Mouse (Mus musculus) left cerebral cortex, postnatal 10 days (tissue): ENCODE data around the gene Tmem141. TPM values are rescaled to one million over a fixed set of nuclear protein-coding genes. Genes with fewer than 3 reads are reported as not detected.

Experiments used
- DNase-seq, 2 experiments: peaks; one replicate each; pipeline ENCODE4 v3.0.0; 2021 to 2022; ENCODE audit warnings: low spot score in 2 of 2, mixed read lengths in 1 of 2; ENCODE audit errors: extremely low spot score in 1 of 2
- intact Hi-C: fragments of 180-260 bp; cut with DNase I; formaldehyde crosslinking; loops from one replicate; pipeline ENCODE4 v1.15.1; 2025
- total RNA-seq, 2 experiments: library from RNA; stranded (reverse); gene quantifications; 2 replicates each; pipeline ENCODE4 v1.2.3; 2021

Gene Tmem141
- total RNA-seq, 2 experiments from 2014 or later = 20.5 to 24.5 TPM

DNA sequence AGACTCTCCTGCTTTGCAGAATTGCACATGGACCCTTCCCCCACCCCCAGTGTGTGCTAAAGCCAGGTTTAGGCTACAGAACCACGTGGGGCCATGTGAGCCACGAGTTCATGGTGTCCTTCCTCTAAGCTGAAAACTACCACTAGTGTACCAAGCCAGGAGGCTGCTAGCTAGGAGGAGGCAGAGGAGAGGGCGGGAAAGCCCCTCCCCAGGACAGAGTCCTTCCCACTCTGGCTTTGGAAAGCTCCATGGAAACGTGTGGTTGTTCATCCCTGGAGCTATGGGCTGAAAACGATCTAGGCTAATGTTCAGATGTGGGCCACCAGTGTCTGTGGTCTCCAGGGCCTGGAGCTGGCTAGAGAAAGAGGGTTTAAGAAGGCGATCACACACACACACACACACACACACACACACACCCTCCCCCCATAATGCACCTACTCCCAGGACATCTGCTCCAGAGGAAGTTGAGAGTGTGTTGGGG lies 41.1 kb downstream of the Tmem141 start:
- peak in 1 of 2 experiments; percentile 65 for DNase-seq
- intact Hi-C loops = no loop called here

DNA sequence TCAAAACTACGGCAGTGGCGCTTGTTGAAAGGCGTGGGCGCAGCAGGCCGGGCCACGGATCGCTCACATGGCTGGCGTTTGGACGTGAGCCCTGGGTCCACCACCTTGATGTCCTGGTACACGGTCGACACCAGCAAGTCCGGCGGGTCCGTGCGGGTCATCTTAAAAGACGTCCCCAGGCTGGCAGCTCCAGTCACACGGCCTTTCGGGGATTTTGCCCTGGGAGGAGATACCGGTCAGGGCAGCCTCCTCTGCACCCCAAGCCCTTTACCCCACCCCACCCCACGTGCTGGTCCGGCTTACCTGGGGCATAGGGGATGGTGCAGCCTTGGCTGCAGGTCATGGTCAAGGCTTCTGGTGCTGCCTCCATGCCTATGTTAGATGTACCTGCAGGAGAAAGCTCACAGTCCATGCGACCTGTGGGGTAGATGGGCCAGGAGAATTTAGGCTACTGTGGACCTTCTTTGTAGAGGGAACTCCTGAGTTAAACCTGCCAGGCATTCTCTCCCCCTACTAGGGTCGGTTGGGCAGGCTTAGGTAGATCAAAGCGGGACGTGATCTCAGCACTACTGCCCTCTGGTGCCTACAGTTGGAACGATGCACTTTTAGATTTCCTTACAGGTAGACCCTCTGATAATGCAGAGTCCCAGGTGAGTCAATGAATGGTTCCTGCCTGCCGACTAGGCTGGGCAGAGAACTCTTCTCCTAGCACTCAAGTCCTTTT lies 41.9 kb downstream of the Tmem141 start:
- intact Hi-C loops = no loop called here
- DNase-seq = peak in 1 of 2 experiments; percentile 47

DNA sequence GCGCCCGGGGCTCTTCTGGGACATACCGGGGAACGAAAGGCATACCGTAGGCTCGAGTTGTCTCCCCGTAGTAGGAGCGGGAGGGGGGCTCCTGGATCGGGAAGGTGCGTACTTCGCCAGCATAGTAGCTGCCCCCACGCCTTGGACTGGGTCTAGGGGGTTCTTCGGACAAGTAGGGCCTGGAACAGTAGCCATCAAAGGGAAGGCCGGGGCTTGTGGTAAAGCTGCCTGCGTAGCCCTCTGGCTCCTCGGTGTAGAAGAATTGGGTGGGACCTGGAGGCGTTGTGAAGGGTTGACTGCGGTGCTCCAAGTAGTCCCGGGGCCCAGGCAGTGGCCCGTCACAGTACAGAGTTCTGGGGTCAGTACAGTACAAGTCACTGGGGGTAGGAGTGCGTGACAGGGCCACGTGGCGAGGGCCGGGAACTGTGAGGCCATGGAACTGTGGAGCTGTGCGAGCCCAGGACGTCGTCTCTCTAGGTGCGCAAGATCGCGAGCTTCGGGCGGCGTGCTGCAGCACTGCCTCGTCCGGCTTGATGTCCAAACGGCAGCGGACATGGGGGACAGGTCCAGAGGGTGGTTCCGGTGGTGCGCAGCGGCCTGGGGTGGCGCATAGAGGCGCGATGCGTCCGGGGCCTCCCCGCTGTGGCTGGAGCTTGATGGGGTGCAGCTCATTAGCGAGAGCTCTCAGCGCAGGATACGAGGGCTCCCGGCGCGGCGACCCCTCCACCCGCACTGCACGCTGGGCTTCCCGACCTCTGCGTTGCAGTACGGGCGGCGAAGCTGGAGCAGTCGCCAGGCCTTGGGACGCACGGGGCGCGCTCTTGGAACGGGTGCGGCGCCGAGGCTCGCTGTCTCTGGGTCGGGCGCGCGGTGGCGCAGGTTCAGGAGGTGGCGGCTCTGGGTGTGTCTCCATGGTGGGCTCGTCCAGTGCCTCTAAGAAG lies 42.7 kb downstream of the Tmem141 start:
- intact Hi-C loops = no loop called here
- peak in 1 of 2 experiments; percentile 63 for DNase-seq

DNA sequence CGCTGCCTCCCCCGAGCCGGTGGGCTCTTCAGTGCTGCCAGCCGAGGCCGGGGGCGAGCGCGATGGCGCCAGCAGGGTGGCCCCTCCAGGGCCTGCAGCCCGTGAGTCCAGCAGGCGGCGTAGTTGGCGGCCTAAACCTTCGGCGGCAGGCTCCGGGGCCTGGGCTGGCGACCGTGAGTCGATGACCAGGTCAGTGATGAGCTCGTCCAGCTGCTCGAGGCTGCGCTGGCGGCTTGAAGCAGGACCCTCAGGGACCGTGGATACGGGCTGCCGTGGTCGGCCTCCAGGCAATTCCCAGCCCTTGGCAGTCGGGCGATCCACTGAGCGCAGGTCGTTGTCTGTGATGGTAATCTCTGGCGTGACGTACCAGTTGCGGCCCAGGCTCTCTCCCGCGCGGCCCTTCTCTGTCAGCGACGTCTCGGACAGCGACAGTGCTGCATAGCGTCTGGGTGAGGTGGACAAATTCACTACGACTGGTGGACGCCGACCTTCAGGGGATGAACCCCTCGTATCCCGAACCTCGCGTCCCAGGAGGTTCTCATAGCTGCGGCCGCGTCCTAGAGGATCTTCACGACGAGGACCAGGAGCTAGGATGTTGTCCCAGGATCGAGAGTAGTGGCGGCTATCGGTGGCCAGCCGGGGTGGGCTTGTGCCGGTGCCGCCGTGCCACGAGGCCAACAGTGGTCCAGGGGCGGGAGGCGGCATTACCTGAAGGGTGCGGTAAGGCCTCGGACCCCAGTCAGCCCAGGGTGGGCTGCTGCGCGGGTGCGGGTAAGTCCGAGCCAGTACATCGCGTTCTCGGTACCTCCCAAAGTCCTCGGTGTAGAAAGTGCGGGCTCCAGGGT lies 43.6 kb downstream of the Tmem141 start:
- peak in 1 of 2 experiments; percentile 59 for DNase-seq
- intact Hi-C loops = no loop called here

DNA sequence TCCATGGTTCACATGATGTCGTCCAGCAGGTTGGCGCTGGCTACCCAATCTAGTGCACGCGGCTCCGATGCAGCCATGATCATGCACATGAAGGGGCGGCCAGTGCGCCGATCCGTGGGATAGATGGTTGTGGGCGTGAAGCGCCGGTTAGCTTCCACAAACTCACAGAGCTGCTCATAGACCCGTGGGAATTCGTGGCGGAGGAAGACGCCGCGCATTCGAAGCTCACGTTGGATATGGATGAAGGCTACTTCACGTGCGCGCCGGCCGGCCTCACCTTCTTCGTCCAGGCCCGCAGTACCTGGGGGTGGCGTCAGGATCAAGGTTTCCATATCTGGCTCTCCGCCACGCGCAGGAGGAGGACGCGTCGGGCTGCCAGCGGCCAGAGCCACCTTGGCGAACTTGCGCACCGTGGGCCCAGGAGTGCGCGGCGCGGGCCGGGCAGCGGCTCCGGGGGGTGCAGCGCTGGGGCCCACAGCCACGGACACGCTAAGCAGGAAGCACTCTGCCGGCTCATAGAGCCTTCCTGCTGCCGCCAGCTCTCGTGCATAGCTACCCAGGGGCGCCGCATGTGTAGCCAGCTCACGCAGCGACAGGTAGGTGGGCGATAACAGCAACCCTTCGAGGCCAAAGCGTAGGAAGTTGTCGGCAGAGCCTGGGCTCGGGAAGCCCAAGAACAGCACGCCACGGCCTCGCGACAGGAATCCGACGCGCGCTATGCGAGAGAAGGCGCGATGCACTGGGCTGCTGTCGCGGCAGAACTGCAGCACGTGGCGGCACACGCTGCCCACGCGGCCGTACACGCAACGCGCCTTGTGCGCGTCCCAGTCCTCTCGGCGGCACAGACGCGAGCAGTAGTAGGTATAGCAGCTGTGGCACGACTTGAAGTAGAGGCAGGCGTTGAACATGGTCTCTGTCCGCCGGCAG lies 44.6 kb downstream of the Tmem141 start:
- DNase-seq = peak in 1 of 2 experiments; percentile 57
- intact Hi-C loops = no loop called here

DNA sequence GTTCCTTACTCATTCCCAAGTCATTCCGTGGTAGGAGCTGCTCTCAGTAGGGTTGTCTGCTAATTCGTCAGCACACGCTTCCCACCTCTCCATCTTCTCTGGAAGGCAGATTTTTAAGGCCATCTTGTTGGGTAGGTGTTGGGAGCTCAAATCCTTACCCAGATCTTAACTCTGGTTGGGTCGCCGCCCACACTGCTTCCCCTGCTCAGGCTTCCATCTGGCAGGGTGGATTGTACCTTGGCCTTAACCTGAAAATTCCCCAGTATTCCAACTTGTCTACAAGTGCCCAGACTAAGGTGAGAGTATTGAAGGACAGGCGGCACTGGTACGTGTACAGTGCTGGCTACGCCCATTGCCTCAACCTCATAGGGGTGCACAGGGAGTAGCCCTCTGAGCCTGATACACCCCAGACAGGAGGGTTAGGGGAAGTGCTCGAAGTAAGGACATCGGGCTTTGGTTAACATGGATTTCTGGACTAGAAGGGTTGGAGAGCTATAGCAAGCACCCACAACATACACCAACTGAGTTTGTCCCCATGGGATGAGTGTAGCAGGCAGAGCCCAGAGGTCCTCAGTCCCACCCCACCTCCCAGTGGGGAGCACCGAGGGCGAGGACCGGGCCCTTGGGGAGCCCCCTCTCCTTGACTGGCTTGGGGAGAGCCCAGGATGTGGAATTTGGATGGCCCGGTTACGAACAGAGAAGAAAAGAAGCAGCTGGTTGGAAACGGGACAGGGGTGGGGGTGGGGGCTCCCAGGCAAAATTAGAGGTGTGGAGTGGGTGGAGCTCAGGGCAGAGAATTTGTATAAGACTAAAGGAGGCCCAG lies 45.6 kb downstream of the Tmem141 start:
- no peak for DNase-seq
- intact Hi-C loops = no loop called here

DNA sequence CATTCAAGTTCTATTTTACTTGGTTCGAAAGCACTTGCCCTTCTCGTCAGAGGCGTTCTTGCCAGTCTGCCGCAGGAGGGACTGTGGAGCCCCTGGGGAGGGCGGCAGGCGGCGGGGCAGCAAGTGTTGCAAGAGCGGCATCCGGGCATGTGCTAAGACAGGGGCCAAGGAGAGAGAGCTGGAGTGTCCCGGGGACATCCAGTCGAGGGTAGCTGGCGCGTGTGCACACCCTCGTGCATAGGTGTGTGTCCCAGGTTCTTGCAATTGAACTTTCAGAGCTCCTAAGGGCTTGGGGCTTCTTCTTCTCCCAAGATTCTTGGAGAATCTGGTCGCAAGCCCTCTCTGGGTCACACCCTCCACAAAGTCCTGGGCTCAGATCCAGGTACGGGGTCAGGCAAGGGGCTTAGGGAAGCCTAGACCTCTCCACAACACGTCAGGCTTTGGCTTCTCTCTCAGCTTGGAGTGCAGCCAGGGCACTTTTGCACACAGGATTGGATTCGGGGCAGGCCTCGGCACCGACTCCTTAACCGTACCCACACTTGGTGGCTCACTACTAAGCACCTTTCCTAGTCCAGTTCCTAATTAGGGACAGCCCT lies 46.3 kb downstream of the Tmem141 start:
- intact Hi-C loops = no loop called here

DNA sequence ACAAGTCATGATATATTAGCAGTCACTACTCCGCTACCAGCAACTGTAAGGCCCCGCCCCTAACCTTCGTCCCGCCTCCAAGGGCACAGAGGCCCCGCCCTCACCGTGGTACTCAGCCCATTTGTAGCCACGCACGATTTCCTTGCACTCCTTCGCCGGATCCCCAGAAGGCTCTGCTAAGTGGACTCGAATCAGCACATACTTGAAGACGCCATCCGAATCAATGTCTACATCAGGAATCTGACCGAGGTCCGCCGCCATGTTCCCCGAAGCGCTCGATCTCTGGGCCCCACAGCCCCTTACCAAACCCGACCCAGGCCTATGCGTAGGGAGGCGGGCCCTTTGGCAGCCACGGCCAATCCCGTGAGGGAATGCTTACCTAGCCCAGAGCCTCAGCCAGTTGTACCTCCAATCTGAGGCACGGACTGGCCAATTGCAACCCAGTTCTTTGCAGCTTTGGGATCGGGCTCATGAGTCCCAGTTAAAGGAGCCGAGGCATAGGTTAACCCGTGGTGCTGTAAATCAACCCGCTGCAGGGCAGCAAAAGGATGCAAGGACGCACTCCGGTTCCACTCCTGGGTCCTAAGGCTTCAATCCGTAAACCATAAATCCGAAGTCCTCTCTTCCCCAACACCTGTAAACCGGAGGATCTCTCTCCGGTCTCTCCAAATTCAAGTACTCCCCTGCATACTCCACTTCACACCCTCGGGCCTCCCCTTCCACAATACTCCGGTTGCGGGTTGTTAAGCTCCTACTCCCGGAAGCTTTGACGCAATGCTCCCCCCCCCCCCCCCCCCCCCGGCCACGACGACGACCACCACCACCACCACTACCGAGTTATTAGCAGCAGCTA lies 47.0 kb downstream of the Tmem141 start, which contains the start of the genes Mamdc4 and Phpt1:
Mamdc4 (minus strand) TSS at position 267 of the 853 bp plus-strand sequence.
Phpt1 (minus strand) TSS at position 646 of the 853 bp plus-strand sequence.
- peak; percentile 96 to 98 for DNase-seq
- intact Hi-C loops = no loop called here

More for the DNA sequence above, 46.3 kb downstream of the Tmem141 start:
- DNase-seq = peak in 1 of 2 experiments; percentile 72

DNA sequence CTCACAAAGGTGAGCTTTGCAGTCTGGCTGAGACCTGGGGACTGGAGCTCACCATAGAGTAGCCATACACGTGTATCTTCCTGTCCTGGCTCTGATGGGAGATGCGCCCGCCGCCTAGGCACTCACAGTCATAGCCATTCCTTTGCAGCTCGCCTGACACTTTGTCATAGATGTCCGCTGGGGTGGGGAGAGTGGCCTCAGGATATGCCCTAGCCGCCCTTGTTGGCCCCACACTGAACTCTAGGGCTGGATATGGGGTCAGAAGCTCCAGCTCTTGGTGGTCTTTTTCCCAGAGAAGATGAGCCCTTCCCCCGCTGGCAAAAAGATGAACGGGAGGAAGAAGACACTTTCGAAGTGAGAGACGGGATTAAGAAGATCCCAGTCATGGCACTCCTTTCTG lies 47.7 kb downstream of the Tmem141 start:
- intact Hi-C loops = no loop called here
- peak in 1 of 2 experiments; percentile 40 for DNase-seq

DNA sequence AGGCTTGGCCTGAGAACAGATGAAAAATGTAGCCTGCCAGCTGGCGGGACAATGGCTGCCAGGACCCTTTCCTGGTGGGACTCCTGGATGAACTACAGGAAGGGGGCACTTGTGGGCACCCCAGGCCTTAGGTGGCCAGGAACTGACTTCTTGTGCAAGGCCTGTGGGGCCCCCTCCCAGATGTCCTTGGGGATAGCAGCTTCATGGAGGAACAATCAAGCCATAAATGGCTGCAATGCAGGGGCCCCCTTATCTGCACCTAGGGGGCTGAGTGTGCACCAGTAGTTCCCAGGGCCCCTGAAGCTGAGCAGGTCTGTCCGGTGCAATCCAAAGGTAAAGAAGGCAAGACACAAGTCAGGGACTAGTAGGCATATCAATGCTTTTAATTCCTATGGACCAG lies 48.7 kb downstream of the Tmem141 start:
- intact Hi-C loops = no loop called here
- DNase-seq = no peak

DNA sequence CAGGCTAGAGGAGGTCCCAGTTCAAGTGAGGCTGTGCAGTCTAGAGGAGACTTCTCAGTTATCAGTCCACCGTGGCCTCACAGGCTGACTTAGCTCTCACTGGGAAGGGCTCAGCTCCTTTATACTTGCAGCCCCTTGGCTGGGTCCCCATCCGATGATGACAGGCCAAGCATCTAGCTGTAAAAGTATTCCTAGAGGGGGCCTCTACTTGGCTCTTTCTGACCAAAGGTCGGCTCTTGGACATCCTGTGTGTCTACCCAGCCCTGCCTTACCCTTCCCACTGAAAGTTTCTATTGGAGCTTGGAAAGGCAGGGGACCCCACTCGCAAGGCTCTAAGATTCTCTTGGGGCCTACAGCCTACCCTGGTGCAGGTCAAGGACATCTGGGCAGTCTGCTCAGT lies 50.6 kb downstream of the Tmem141 start:
- no peak for DNase-seq
- intact Hi-C loops = no loop called here

Other genes starting within 250 kb of the Tmem141 start
- 1 to 10 TPM; 9.6 to 9.9 TPM for gene Sapcd2, start 249.7 kb downstream of the Tmem141 start, total RNA-seq
- 10 to 100 TPM; 12.2 to 15.6 TPM for gene Entpd2, start 226.1 kb downstream of the Tmem141 start, total RNA-seq
- gene Npdc1, start 222.7 kb downstream of the Tmem141 start, total RNA-seq = 100 to 1,000 TPM; 401 to 408 TPM
- gene Fut7, start 198.7 kb downstream of the Tmem141 start, total RNA-seq = under 1 TPM; 0.22 to 0.41 TPM
- gene Abca2, start 193.3 kb downstream of the Tmem141 start, total RNA-seq = 100 to 1,000 TPM; 113 to 121 TPM
- under 1 TPM in 1 of 2 experiments, not detected in 1; 0.87 TPM for gene Clic3, start 165.2 kb downstream of the Tmem141 start, total RNA-seq
- 10 to 100 TPM; 72.0 to 79.5 TPM for gene Paxx, start 160.9 kb downstream of the Tmem141 start, total RNA-seq
- 1,000 to 10,000 TPM; 1,004 to 1,053 TPM for gene Ptgds, start 152.0 kb downstream of the Tmem141 start, total RNA-seq
- not detected for gene Lcn12, start 128.1 kb downstream of the Tmem141 start, total RNA-seq
- gene Fbxw5, start 121.3 kb downstream of the Tmem141 start, total RNA-seq = 100 to 1,000 TPM; 127 TPM
- gene C8g, start 120.3 kb downstream of the Tmem141 start, total RNA-seq = 1 to 10 TPM; 1.2 to 2.3 TPM
- 1 to 10 TPM; 7.8 to 8.6 TPM for gene Traf2, start 75.1 kb downstream of the Tmem141 start, total RNA-seq
- 100 to 1,000 TPM; 181 to 191 TPM for gene Edf1, start 64.2 kb downstream of the Tmem141 start, total RNA-seq
- gene Mamdc4, start 47.2 kb downstream of the Tmem141 start, total RNA-seq = 1 to 10 TPM; 1.7 to 2.2 TPM
- gene Phpt1, start 46.8 kb downstream of the Tmem141 start, total RNA-seq = 100 to 1,000 TPM; 103 to 105 TPM
- 100 to 1,000 TPM; 104 to 108 TPM for gene Ajm1, start 40.2 kb downstream of the Tmem141 start, total RNA-seq
- gene Rabl6, start 13.5 kb downstream of the Tmem141 start, total RNA-seq = 10 to 100 TPM; 81.8 to 96.7 TPM
- not detected for gene Ccdc183, start 4.3 kb downstream of the Tmem141 start, total RNA-seq
- gene Fcna, start 6.0 kb upstream of the Tmem141 start, total RNA-seq = under 1 TPM; 0.69 to 0.99 TPM
- gene Lcn8, start 31.1 kb upstream of the Tmem141 start, total RNA-seq = not detected
- not detected for gene Lcn5, start 35.9 kb upstream of the Tmem141 start, total RNA-seq
- gene Lcn6, start 54.8 kb upstream of the Tmem141 start, total RNA-seq = not detected
- gene Lcn10, start 60.7 kb upstream of the Tmem141 start, total RNA-seq = not detected
- gene Obp2a, start 78.0 kb upstream of the Tmem141 start, total RNA-seq = not detected
- gene Bmyc, start 84.7 kb upstream of the Tmem141 start, total RNA-seq = 10 to 100 TPM; 80.8 to 95.4 TPM
- not detected for gene Obp2b, start 115.0 kb upstream of the Tmem141 start, total RNA-seq
- not detected for gene Lcn3, start 143.6 kb upstream of the Tmem141 start, total RNA-seq
- not detected for gene Lcn11, start 155.0 kb upstream of the Tmem141 start, total RNA-seq
- not detected for gene Gm13539, start 160.3 kb upstream of the Tmem141 start, total RNA-seq
- gene Glt6d1, start 193.8 kb upstream of the Tmem141 start, total RNA-seq = not detected
- not detected for gene Lcn9, start 201.1 kb upstream of the Tmem141 start, total RNA-seq
- not detected for gene Sohlh1, start 225.2 kb upstream of the Tmem141 start, total RNA-seq
- 100 to 1,000 TPM in 1 of 2 experiments, 10 to 100 TPM in 1; 94.7 to 126 TPM for gene Kcnt1, start 241.7 kb upstream of the Tmem141 start, total RNA-seq